Mouse (Mus musculus): ENCODE data around the gene Tceanc.
"Not testable (repeated sequence)": the region's sequence is repeated elsewhere in the genome, so short reads cannot be mapped to it uniquely, and the experiment has no call there.

Tceanc gene

DNA sequence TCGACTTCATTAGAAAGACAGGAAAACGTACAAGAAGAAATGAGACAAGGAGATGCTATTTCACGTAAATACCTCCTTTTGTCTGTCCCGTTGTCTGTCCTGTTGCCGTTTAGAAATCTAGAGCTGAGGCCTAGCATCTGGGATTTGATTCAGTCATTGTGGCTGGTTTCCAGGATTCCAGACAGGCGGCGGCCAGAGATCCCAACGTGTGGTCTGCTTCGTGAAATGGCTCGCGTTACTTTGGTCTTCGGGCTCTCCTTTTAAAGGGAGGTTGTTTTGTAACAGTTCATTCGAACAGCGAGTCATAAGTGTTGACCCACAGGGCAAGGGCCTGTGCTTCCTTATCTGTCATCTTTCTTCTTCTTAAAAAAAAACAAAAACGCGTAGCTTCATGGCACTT lies at the start of gene Tceanc:
Gene Tceanc (minus strand): TSS at position 223 of the 400 bp plus-strand sequence.
- DNase-seq (ENCODE audit: low read depth, low spot score), result peak; percentile 16

DNA sequence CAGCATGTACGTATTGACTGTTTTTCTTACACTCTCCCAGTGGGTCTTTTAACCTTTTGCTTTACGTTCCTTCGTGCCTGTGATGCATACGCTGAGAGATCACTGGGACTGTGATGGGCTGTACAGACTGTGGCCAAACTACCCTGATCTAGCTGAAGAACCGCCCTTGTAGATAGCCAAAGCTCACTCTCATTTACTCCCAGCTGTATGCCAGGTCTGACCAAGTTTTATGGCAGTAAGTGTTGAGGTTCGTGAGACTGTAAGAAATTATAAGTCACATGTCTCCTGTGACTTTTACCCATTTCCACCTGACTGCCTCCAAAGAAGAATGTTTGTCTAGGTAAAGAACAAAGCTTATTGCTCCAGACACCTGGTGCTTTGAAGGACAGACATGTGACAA lies 47.6 kb upstream of the Tceanc start:
- no peak for DNase-seq (ENCODE audit: low read depth, low spot score)

DNA sequence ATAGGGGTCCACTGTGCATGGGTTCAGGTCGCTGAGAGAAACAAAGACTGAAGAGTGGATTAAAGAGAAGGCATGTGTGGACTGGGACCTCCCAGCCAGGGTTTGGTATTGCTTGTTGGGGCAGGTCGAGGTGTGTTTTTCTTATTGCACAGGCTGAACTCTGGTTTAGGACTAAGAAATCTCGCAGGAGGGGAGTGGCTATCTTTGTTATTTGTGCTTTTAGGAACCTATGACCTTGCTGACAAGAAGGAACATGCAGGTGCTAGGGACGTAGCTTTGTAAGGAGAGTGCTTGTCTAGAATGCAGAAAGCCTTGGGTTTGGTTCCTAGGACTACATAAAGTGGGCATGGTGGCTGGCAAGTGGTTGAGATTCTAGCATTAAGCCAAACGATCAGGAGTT lies 47.0 kb upstream of the Tceanc start:
- no peak for DNase-seq (ENCODE audit: low read depth, low spot score)

- DNase-seq (ENCODE audit: low read depth, low spot score), result peak; percentile 68
Measured at GRCm38 (mm10) chrX:166564900-166565299, 46.5 kb upstream of the Tceanc start.

DNA sequence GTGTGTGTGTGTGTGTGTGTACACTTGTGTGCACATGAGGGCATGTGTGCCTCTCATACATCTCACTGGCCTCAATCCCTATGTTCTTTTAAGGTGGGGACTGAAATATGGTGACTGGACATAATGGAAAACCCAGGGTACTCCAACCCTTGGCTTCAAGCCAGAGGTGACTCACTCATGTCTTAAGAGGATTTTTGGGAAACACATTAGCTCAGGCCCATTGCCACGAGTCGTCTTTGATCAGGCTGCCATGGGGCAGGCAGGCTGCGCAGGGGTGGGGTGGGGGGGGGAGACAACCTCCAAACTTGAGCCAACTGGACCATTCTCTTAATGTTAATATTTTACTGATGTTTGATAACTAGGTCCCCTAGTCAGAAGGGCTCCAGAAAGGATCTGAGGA lies 41.0 kb upstream of the Tceanc start:
- peak; percentile 58 for DNase-seq (ENCODE audit: low read depth, low spot score)

DNA sequence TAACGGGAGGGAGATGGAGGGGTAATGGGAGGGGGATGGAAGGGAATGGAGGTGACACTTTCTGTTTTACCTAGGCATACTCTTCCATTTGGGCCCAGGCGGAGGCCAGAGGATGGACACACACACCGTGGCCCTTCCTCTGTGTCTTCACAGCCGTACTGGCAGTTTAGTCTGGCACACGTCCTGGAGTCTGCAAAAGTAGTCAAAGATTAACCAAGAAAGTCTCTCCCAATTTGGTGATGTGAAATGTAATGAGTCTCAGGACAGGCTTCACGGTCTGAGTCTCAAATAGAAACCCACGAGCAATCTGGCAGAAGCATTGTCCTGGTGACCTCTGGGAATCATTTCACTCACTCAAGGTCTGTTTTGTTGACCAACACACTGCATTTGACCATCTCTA lies 34.0 kb upstream of the Tceanc start:
- no peak for DNase-seq (ENCODE audit: low read depth, low spot score)

DNA sequence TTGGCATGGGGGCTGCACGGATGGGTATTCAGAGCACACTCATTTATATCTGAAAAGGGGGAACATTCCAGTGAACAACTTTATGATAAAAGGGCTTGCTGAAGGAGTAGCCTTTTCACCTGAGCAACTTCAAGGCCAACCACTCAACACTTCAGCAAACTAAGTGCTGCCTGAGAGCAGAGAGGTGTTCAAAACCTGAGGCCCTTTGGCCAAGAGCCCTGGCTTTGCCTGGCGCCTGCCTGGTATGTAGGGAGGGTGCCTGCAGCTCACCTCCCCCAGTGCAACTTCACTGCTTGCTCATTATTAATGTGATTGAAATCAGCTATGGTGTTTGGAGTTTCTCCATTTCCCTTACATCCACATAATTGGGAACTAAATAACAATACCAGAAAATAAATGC lies 28.1 kb upstream of the Tceanc start:
- no peak for DNase-seq (ENCODE audit: low read depth, low spot score)

DNA sequence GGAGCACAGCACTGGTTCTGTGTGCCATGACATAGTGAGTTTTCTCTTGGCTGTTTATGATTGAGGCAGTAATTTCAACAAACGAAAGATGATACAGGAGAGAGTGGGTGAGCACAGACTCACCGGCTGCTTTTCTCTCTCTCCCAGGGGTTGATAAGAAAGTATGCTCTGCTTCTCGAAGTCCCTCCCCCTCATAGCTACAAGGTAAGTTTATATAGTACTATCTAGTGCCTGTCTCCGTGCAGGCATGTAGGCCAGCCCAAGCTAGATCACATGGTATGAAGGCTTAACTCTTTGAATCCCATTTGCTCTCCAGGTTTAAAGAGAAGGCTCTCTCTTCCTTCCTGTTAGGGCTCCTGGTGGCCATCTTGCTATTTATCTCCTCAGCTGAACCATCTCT lies 16.8 kb upstream of the Tceanc start:
- DNase-seq (ENCODE audit: low read depth, low spot score), result no peak

DNA sequence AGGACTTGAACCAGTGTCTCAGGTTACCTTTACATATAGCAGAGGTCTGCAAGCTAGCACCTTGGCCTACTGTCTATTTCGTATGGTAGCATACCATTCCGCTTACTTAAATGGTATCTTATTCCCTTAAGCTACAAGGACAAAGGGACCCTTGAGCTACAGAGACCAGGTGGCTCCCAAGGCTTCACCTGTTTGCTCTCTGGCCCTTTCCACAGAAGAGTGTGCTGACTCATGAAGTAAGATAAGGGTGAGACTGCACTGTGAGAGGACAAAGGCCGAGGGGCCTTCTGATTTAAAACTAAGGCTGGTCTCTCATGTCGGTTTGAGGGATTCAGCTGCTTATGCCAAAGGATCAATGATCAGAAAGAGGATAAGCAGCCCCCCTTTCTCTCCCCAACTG lies 15.1 kb upstream of the Tceanc start:
- no peak for DNase-seq (ENCODE audit: low read depth, low spot score)

- no peak for DNase-seq (ENCODE audit: low read depth, low spot score)
Measured at GRCm38 (mm10) chrX:166531671-166532070, 13.3 kb upstream of the Tceanc start.

- DNase-seq (ENCODE audit: low read depth, low spot score), result no peak
Measured at GRCm38 (mm10) chrX:166528126-166528525, 9.8 kb upstream of the Tceanc start.

DNA sequence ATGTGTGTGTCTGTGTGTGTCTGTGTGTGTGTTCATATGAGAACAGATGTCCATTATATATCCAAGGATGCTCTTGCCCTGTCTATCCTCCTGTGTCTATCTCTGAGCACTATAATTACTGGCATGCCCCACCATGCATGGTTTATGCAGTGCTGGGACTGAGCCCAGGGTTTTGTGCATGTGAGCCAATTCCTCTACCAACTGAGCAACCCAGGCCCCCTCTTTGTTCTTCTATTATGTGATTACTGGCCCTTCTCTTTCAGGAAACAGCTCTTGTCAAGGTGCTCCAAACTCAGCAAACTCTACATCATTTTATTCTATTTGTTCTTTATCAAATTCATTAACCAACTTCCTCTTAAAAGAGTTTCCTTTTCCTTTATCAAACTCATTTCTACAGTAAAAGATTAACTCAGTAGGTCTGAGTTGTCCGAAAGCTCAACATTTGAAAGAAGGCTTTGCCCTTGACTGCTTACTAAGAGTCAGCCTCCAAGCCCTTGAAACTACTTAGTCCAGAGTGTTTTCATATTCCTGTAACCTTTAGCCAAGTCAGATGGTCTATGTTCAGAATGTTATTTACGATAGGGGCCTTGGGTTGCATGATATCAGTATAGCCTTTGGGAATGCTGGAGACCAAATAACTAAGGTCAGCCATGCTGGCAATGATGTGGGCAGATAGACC lies 7.4 kb upstream of the Tceanc start:
- DNase-seq (ENCODE audit: low read depth, low spot score), result no peak

- DNase-seq (ENCODE audit: low read depth, low spot score), result no peak
Measured at GRCm38 (mm10) chrX:166520782-166521181, 2.4 kb upstream of the Tceanc start.

GRCm38 (mm10) chrX:166516631-166517030 lies 1.7 kb downstream of the Tceanc start:
- no peak for DNase-seq (ENCODE audit: low read depth, low spot score)

DNA sequence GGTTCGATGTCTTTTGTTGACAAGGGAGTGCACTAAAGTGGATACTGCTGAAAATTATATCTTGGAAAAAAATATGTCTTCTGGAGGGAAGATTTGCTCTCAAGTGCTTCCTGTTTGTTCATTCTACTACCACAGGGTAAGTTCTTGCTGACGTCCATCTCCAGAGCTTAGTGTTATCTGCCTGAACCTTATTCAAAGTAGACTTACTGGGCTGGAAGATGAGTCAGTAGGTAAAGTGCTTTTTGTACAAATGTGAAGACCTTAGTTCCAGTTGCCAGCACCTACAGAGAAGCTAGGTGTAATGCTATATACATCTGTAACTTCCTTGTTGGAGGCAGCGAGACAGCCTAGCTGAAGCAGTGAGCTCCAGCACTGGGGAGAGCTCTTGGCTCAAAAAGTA lies 2.4 kb downstream of the Tceanc start:
- DNase-seq (ENCODE audit: low read depth, low spot score), result no peak

DNA sequence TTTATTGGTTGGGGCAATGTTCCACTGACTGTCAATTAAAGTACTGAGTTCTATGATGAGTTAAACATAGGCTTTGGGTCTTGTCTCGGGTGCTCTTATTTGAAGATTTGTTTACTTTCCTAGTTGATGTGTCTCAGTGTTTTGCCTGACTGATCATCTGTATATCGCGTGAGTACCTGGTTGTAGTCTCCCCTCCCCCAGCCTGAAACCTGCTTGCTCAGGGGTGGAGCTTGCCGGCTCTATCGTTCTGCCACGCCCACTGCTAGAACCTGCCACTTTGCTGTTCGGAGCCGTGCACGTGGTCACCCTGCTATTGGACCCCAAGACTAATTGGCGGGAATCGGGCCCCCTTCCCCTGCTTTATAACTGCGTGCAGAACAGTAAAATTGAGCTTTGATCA lies 4.3 kb downstream of the Tceanc start:
- not testable (repeated sequence) for DNase-seq (ENCODE audit: low read depth, low spot score)

DNA sequence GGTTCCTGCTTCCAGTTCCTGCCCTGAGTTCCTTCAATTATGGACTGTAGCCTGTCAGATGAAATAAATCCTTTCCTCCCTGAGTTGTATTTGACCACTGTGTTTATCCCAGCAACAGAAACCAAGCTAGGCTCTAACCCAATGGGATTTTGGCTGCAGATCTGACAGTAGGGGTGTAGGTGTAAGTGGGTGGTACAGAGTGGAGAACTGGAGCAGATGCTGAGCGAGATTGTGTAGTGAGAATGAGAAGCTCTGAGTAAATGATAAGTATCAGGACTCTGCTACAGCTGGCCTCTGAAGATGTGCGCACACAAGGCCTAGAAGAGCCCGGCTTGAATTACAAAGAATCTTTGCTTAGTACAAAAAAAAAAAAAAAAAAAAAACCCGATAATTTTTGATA lies 6.3 kb downstream of the Tceanc start:
- no peak for DNase-seq (ENCODE audit: low read depth, low spot score)

DNA sequence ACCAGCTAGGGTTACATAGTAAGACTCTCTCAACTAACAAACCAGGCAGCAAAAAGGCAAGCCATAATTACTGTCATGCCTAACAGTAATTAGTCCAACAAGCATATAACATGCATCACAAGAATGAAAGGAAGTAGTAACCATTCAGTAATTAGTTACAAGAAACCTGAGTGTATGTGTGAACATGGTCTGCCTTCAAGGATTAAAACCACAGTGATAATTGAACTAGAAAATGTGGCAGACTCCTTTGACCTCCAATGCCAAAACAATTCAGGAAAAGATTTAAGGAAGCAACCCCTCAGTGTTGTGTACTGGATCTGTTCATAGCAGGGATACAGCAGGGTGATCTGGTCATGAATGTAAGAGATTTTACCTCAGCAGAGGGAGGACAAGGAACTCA lies 7.3 kb downstream of the Tceanc start:
- peak; percentile 14 for DNase-seq (ENCODE audit: low read depth, low spot score)

- DNase-seq (ENCODE audit: low read depth, low spot score), result peak; percentile 97
Measured at GRCm38 (mm10) chrX:166509761-166510738, 8.3 kb downstream of the Tceanc start.

DNA sequence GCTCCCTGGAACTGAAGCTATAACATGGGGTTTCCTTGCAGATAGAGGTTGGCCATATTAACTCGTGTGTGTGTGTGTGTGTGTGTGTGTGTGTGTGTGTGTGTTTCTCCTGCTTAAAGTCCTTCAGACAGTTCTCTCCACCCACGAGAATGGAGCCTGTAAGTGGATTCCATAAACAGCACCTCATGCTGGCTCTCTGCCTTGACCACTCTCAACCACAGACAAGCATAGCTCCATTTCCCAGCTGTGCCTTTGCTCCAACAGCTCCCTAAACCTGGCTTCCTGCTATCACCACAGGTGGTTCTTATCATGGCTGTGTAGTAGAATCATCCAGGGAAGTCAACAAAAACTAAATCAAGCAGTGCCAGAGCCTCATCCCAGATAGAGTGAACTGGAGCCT lies 13.9 kb downstream of the Tceanc start:
- peak; percentile 91 for DNase-seq (ENCODE audit: low read depth, low spot score)

GRCm38 (mm10) chrX:166499496-166500190 lies 18.7 kb downstream of the Tceanc start:
- peak; percentile 57 for DNase-seq (ENCODE audit: low read depth, low spot score)

DNA sequence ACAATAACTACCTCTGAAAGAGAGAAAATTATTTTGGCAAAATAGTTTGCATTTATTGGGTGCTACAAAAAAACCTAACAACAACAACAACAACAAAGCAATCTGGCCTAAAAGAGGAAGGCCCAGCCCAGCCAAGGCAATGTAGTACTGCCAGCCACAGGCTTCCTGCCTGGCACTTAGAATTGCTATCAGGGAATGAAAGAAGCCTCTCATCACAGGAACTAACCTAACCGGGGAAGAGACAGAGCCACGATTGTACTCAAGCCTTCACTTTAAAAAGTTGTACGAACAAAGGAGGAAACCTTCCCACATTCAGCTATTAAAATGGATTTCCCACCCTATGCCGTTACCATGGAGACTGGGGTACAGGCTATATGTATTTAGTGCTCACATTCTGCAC lies 20.6 kb downstream of the Tceanc start:
- DNase-seq (ENCODE audit: low read depth, low spot score), result no peak
